Mouse (Mus musculus) CH12.LX (cell line): ENCODE measurements at regions not wholly inside any gene's neighbourhood (a gene's known extent, or its start where the extent isn't known, plus 50 kb on each side); places are given as distances from the start of the nearest gene placed in this dataset.

ENCODE experiments used
- CTCF ChIP-seq, 2 experiments: IDR thresholded peaks in 1 of 2; conservative IDR thresholded peaks in 1 of 2; 2 replicates each; pipeline ENCODE4 v1.5.1; 2011 to 2012; ENCODE audit warnings: low read depth in 2 of 2, low read length in 2 of 2, improper control_type of control experiment in 1 of 2, inconsistent platforms in 1 of 2, mild to moderate bottlenecking in 1 of 2, moderate library complexity in 1 of 2
- GABPA ChIP-seq: IDR thresholded peaks from 2 replicates; pipeline ENCODE4 v1.6.1; 2012; ENCODE audit warnings: low read depth, low read length, improper control_type of control experiment, inconsistent platforms; ENCODE audit not compliant: insufficient replicate concordance
- MYC ChIP-seq: IDR thresholded peaks from 2 replicates; pipeline ENCODE4 v1.6.1; 2011; ENCODE audit warnings: low read depth, mild to moderate bottlenecking, improper control_type of control experiment, low read length
- POLR2A ChIP-seq: IDR thresholded peaks from 2 replicates; pipeline ENCODE4 v1.6.1; 2011; ENCODE audit warnings: low read depth, mild to moderate bottlenecking, improper control_type of control experiment, low read length
- RAD21 ChIP-seq: IDR thresholded peaks from 2 replicates; pipeline ENCODE4 v1.6.1; 2011; ENCODE audit warnings: low read depth, mild to moderate bottlenecking, low read length, improper control_type of control experiment, moderate library complexity
- SMC3 ChIP-seq: IDR thresholded peaks from 2 replicates; pipeline ENCODE4 v1.6.1; 2011; ENCODE audit warnings: low read depth, low read length, improper control_type of control experiment

- TF ChIP-seq SMC3 (no peak), GABPA (no peak), CTCF (conservative IDR thresholded peaks at IDR 0.05 in 1 of 2, IDR thresholded peaks at IDR 0.05 in 1 of 2; ENCODE audit: low read depth in 2 of 2, low read length in 2 of 2) (no peak), MYC (no peak), POLR2A (no peak), RAD21 (no peak)
These were observed 819.7 kb upstream of the Acvr2a start for GRCm38 (mm10) chr2:47994185-47994584.
